Mouse (Mus musculus): ENCODE measurements at regions not wholly inside any gene's neighbourhood (a gene's known extent, or its start where the extent isn't known, plus 50 kb on each side); places are given as distances from the start of the nearest gene placed in this dataset.
"Not testable (repeated sequence)": the region's sequence is repeated elsewhere in the genome, so short reads cannot be mapped to it uniquely, and the experiment has no call there.

GRCm38 (mm10) chr10:111592416-111593149 lies 86.5 kb downstream of the Phlda1 start:
- in situ Hi-C loops (cut with MboI, MseI): no loop called here

- in situ Hi-C loops (cut with MboI, MseI): no loop called here
Measured at GRCm38 (mm10) chr10:111593280-111593679, 87.2 kb downstream of the Phlda1 start.

GRCm38 (mm10) chr10:111594171-111594570 lies 88.1 kb downstream of the Phlda1 start:
- in situ Hi-C loops (cut with MboI, MseI): no loop called here

- in situ Hi-C loops (cut with MboI, MseI): no loop called here
Measured at GRCm38 (mm10) chr10:111594651-111595050, 88.6 kb downstream of the Phlda1 start.

DNA sequence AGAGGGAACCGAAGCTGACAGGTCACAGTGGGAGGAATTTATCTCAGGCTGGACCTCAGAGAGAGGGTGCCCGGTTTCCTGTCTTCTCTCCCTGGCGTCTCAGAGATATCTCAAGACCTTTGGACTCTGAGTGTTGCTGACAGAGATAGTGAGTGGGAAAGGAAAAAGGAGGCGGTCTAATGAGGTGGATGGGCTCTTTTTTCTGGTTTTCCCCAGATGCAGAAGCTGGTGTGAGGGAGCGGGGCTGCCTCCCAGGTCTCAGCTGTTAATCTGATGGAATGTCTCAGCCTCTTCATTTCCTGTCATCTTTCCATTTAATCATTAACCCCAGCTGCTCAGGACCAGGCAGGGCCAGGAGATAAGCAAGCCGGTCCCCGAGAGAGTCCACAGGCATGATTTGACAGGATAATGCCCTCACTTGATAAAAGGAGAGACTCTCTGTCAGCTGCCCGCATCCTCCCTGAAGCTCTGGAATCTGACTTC lies 89.5 kb downstream of the Phlda1 start:
- in situ Hi-C loops (cut with MboI, MseI): no loop called here

- in situ Hi-C loops (cut with MboI, MseI): no loop called here
Measured at GRCm38 (mm10) chr10:111598650-111599049, 92.6 kb downstream of the Phlda1 start.

- in situ Hi-C loops (cut with MboI, MseI): no loop called here
Measured at GRCm38 (mm10) chr10:111599297-111600250, 93.5 kb downstream of the Phlda1 start.

GRCm38 (mm10) chr10:111600251-111600620 lies 94.2 kb downstream of the Phlda1 start:
- in situ Hi-C loops (cut with MboI, MseI): no loop called here

- in situ Hi-C loops (cut with MboI, MseI): no loop called here
Measured at GRCm38 (mm10) chr10:111600677-111601099, 94.6 kb downstream of the Phlda1 start.

DNA sequence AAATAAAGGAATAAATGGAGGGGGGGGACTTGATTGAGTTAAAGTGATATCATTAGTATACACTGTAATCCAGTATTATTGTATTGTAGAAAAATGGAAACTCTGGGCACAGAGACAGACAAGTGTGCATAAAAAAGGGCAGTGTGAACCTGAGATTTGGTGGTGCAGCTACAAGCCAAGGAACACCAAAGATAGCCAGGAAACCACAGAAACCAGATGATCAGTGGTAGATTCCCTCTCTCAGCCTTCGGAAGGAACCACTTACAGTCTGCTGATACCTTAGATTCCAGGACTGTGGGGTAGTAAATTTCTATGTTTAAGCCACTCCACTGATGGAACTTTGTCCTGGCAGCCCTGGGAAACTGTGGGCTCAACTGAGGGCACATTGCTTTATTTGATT lies 97.1 kb downstream of the Phlda1 start:
- in situ Hi-C loops (cut with MboI, MseI): no loop called here

DNA sequence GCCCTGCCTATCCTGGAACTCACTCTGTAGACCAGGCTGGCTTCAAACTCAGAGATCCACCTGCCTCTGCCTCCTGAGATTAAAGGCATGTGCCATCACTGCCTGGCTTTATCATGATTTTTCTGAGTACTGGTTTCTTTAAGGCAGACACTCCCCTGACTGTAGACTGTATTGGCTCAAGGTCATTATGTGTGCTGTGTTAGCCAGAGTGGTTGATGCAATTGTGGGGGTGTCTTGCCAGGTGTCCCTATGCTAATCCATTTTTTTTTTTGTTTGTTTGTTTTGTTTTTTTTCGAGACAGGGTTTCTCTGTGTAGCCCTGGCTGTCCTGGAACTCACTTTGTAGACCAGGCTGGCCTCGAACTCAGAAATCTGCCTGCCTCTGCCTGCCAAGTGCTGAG lies 101.3 kb downstream of the Phlda1 start:
- in situ Hi-C loops (cut with MboI, MseI): not testable (repeated sequence)

DNA sequence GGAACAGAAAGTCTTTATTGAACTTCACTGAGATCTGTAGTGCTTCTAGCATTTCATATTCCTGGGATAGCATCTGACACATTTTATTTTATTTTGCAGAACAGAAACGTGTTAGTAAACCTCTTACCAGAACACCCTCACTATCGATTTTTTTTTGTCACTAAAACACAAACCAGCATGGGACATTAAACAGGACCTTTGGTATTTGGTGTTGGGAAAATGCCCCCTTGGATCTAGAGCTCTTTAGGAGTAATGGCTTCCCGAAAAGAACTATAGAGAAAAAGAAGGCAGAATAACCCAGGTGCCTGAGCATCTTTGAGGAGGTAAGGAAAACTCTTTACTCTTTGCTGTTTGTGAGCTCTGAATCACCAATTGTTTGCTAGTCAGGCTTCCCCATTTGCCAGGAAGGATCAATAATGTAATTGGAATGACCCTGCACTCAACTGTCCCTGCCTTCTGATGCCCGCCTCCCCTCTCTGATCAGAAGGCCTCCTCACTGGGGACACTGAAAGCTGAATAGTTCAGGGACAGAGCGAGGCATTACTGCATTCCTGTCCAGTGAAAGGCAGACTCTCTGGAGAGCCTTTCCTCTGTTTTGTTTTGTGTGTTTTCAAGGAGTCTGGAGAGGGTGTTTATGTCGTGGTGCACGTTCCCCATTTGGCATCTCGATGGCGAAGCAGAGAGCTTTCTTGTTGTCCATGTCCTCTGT lies 102.5 kb downstream of the Phlda1 start:
- in situ Hi-C loops (cut with MboI, MseI): no loop called here

DNA sequence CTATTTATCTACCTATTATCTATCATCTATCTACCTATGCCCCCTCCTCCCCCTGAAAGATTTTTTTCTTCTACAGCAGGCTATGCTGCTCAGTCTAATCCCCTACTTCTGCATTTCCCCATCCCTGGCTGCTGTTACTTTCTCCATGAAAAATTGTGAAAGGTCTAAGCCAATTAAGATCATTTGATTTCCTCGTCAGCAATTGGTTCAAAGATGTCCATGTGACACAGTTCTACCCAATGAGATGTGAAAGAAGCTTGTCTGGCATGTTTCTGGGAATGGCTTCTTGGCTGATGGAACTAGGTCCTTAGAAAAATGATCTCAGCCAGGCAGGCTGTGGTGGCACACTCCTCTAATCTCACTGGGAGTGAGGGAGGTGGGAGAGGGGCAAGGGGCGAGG lies 103.8 kb downstream of the Phlda1 start:
- in situ Hi-C loops (cut with MboI, MseI): no loop called here

GRCm38 (mm10) chr10:111619627-111620270 lies 113.7 kb downstream of the Phlda1 start:
- in situ Hi-C loops (cut with MboI, MseI): loop anchor here (10.0 kb wide), 1 partner anchor 1745 kb away; no protein-coding TSS in a partner anchor

DNA sequence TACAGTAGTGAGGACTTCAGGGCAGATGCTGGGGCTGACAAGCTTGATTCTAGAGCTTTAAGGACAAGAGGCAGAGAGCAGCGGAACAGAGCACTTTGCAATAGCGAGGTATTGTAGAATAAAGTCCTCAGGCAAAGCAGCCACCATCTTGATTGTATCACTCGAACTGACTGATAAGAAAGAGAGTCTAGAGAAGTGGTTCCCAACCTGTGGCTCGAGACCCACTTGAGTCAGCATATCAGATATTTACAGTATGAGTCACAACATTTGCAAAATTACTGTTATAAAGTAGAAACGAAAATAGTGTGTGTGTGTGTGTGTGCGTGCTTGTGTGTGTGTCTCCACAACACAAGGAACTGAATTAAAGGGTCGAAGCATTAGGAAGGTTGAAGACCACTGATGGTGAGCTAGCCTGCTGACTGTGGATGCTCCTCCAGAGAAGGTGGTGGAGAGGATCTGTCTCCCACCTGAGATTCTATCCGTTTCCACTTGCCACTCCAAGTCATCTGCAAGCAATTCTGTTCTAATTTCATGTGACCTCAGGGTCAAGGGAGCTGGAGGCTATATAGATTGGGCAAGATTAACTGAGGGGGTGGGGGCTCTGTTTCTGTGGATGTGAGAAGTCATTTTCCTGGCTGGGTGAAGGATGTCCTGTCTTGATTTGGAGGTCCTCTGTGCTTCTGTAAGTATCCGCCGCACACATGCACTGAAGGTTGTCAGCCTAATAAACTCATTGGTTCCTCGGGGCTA lies 115.0 kb downstream of the Phlda1 start:
- in situ Hi-C loops (cut with MboI, MseI): loop anchor here (10.0 kb wide), 1 partner anchor 1744 kb away; no protein-coding TSS in a partner anchor

GRCm38 (mm10) chr10:111622789-111623188 lies 116.7 kb downstream of the Phlda1 start:
- in situ Hi-C loops (cut with MboI, MseI): loop anchor here (10.0 kb wide), 1 partner anchor 1742 kb away; no protein-coding TSS in a partner anchor

DNA sequence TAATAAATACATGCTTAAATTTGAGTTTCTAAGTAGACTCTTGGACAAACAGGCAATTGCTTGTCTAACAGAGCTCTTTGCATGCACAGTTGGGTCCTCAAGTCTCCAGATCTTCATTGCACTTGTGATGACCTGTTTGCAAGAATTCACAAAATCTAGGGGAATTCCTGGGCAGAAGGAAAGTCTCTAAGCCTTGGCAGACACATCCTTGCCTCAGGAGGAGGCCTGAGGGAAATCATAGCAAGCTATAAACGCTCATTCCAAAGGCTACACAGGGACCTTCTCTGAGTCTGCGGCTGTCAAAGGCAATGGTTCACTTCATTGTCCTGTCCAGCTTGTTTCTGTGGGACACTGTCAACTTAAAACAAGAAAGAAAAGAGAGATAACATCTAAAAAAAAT lies 117.9 kb downstream of the Phlda1 start:
- in situ Hi-C loops (cut with MboI, MseI): loop anchor here (10.0 kb wide), 1 partner anchor 1741 kb away; no protein-coding TSS in a partner anchor

- in situ Hi-C loops (cut with MboI, MseI): loop anchor here (10.0 kb wide), 1 partner anchor 1740 kb away; no protein-coding TSS in a partner anchor
Measured at GRCm38 (mm10) chr10:111624624-111625023, 118.5 kb downstream of the Phlda1 start.

- in situ Hi-C loops (cut with MboI, MseI): loop anchor here (10.0 kb wide), 1 partner anchor 1739 kb away; no protein-coding TSS in a partner anchor
Measured at GRCm38 (mm10) chr10:111625573-111625972, 119.5 kb downstream of the Phlda1 start.

GRCm38 (mm10) chr10:111626009-111626408 lies 119.9 kb downstream of the Phlda1 start:
- in situ Hi-C loops (cut with MboI, MseI): loop anchor here (10.0 kb wide), 1 partner anchor 1739 kb away; no protein-coding TSS in a partner anchor
